Mouse (Mus musculus): ENCODE results near the gene Moxd1.

Moxd1 gene

DNA sequence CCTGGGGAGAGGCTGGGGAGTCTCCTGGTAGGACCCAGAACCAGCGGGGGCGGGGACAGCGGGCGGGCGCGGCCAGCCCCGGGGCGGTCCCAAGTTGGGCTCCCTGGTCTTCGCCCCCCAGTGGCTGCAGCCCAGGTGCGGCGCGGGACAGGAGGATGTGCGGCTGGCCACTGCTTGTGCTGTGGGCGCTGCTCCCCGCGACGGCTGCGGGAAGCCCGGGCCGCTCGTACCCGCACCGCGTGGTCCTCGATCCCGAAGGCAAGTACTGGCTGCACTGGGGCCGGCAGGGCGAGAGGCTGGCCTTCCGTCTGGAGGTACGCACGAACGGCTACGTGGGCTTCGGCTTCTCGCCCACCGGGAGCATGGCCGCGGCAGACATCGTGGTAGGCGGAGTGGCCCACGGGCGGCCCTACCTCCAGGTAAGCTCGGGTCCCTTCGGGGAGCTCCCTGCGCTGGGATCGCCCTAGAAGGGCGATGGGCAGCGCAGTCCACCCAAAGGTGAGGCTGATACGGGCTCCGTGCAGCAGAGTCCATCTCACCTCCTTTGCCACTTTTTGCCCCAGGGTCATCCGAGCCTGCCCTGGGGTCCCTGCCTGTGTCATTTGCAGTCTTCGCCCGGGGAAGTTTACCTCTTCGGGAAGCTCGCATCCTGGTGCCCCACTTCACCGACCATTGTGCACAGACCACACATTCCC lies at the start of gene Moxd1:
Moxd1 (plus strand) TSS at position 69 of the 695 bp plus-strand sequence.
- DNase-seq (ENCODE audit: low read depth, low spot score): peak; percentile 31

DNA sequence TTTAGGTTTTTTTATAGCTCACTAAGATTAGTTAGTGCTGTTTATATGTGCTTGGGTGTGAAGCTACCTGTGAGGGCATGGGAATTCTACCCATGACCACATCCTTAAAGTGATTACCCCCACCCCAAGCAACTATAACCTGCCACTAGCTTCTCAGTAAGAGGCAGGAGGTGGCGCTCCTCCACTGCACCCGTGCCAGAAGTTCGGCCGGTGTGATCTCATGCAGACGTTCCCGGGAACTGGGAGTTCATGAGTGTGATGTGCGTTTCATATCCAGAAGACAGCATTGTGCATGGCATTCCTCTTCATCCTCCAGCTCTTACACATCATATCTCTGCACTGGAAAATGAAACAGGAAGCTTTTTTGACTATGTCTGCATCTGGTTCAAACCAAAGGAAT lies 32.9 kb upstream of the Moxd1 start:
- no peak for DNase-seq (ENCODE audit: low read depth, low spot score)

DNA sequence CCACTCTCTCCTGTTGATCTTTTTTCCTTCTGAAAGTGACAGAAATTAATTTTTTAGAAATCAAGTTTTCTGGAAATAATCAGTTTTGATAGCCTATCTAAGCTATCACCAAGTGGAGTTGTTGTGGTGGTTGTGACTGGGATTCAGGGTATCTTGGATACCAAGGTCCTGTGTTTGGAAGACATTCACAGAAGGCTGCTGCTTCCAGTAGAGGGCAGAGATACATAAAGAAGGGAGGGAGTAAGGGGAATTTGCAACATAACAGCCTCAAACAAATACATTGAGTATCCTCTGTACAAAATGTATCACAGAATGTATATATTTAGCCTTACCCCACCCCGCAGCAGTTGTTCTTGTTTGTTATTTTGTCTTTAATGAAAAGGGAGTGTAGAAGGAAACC lies 31.3 kb upstream of the Moxd1 start:
- DNase-seq (ENCODE audit: low read depth, low spot score): peak; percentile 12

DNA sequence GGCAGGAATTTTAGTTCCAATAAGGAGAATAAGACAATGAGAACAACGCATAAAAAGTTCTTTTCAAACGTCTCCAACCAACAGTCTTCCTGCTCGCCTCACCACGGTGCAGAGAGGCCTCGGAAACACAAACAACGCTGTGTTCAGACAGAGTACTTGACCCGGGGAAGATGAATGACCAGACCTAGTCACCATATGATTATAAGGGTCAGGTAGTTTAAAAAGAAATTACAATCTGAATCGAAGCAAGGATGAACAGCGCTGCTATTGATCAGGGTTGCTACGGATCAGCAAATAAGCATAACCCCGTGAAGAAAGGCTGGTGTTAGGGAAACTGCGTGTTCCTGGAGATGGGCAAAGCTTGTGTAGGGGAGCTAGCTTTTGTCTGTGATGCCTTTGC lies 24.0 kb upstream of the Moxd1 start:
- DNase-seq (ENCODE audit: low read depth, low spot score): no peak

DNA sequence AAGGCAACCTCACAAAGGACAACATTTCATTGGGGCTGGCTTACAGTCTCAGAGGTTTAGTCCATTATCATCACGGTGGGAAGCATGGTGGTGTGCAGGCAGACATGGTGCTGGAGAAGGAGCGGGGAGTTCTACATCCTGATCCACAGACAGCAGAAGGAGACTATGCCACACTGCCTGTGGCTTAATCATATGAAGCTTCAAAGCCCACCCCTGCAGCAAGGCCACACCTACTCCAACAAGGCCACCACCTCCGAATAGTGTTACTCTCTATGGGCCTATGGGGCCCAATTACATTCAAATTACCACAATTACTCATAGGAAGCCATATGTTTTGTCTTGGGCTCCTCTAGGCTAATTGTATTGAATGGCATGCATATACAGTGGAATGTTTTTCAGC lies 23.2 kb upstream of the Moxd1 start:
- no peak for DNase-seq (ENCODE audit: low read depth, low spot score)

DNA sequence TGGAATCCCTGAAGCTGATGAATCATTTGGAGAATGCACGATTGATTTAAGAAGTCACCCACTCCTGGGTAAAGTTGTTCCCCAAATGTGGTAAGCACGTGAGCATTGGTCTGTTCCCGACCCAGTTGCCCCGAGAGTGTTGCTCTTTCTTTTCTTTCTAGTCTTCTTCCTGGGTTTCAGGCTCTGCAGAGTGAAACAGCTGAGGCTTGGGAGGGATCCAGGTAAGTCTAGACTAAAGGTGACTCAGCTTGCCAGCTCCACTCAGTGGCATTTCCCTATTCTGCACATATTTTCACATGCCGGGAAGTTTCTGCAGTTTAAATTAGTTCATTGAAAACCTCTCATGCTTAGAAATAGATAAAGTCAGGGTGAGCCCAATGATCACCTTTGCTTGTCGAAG lies 13.2 kb upstream of the Moxd1 start:
- DNase-seq (ENCODE audit: low read depth, low spot score): no peak

DNA sequence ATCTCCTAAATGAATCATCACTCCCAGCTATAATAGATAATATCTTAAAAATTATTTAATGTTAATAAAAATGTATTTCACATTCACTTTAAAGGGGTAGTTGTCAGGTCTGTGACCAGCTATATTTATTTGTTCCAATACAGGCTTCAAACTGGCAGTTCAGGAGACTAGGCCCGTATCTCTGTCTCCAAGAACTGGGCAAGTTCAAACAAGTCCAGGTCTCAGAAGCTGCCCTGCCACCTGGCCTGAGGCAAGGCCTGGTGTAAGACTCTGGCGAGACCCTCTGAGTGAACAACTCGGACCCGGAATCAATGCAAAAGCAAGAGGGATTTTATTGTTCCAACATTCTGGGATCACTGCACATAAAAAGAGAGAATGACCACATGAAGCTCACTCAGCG lies 10.0 kb upstream of the Moxd1 start:
- no peak for DNase-seq (ENCODE audit: low read depth, low spot score)

DNA sequence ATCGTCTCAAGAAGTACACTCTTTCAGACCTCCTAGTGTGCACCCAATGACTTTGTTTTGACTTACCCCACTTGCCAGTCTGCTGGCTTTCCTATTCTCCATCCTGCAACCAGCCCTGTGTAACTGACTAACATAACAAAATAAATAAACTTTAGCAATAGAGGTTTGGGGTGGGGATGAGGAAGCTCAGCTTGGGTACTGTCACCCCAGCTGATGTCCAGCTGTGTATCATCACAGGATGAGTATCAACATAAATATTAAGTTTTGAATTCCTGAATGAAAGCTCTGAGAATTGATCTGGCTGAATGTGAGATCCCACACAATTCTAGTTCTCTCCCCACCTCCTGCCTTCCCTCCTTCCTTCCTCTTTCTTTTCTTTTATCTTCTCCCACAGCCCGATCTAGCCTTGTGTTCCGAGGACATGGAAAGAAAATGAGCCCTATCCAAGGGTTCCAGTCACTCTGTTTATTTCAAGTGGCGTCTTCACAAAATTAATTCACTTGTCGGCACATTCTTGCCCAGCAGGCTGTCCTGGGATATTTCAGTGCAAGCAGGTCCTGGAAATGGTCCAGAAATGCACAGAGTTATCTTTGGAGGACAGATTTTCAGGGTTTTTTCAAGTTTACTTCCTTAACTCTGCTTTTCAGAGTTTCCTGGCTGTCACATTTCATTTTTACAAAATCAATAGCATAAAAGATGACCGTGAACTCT lies 5.6 kb upstream of the Moxd1 start:
- no peak for DNase-seq (ENCODE audit: low read depth, low spot score)

DNA sequence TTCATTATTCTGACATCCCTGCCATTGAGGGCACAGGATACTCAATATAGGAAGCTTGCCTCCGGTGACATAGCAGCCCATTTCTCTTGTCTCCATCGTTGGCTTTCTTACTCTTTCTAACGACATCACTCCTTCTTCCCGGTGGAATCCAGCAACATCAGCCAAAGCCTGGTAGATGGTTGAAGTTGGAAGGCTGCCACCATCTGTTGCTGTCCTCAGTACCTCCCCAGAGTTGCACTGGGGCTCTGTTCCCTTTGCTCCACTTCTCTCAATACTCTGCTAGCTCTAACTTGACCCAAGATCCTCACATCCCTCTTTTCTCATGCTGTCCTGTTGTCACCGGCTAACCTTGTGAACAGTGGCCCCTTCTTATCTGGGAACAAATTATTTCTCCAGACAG lies 2.4 kb upstream of the Moxd1 start:
- no peak for DNase-seq (ENCODE audit: low read depth, low spot score)

DNA sequence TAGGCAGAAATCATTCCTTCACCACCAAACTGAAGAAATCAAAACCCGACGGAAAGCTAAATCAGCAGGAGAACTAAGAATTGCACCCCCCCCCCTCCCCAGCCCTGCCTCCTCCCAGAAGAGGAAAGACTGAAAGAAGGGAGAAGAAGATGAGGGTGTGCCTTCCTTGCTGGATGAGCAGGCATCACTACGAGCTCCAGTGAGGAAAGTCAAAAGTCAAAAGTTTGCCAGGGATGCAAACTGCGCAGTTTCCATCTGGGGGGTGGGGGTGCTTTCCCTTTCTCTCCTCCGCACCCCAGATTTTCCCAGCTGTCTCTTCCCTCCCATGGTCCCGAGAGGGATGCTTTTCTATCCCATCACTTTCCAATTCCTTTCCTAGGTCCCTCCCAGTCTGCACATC lies 406 bp upstream of the Moxd1 start:
- DNase-seq (ENCODE audit: low read depth, low spot score): no peak

DNA sequence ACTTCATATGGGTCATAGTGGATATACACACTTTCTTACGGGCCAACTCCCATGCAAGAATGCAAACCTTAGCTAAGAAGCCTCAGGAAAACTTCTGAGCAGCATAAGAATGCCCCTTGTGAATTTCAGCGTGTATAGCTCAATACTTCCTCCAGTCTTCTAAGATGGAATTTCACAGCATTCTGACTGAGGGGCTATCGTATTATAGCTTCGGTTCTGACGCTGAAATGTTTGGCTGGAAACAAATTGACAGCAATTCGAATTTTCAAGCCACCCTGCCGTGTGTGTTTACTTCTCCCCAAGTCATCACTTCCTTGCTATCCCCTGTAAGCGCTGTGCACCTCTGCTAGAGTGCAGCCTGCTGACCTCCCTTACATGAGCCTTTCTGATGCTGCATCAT lies 1.3 kb downstream of the Moxd1 start:
- no peak for DNase-seq (ENCODE audit: low read depth, low spot score)

DNA sequence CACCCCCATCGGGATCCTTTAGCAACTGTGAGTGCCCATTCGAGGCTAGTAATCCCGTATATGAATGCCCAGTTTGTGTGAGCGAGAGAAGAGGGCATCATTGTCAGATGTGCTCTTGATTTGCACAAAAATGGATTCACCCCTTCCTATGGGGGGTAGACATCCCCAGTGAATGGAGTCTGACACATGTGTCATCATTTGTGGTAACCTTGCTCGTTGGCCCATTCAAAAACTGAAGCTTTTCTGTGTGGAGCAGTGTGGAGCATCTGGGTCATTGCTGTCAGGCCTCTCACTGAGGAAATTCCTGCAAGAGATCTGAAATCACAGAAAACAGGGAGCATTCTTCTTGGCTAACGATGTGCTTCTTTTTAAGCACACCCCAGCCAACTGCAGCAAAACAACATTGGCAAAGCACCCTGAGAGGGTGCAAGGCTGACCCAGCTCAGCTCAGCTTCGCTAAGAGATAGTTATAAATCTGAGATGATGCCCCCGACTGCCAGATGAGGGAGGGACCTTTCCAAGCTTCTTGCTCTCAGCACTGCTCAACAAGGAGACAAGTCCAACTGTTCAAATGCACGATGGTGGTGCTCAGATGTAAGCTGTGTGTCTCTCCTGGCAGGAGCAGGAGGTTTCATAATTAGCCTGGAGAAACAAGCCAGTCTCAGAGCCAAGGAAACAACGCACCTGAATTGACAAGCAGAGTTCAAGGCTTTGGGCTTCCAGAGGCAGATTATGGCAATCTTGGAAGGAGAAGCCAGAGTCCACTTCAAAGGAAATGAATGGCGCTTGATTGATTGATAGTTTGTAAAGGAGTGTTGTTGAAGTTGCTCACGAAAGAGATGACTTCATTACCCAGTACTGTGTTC lies 5.2 kb downstream of the Moxd1 start:
- DNase-seq (ENCODE audit: low read depth, low spot score): no peak

DNA sequence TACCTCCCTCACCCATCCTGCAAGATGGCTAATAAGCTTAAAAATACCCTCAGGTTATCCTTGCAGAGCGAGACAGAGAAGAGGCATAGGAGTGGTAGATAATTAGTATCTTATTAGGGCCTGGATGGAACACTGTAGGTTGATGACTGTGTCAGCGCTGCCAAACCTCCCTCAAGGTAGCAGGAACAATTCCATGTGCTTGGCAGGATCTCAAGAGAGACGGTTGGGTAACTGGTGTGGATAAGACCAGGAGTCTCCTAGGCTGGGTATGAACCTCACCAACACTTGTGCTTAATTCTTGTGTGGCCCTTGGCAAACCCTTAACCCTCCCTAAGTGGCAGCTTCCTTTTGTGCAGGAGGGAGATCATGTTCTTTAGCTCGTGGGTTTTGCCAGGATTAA lies 9.0 kb downstream of the Moxd1 start:
- no peak for DNase-seq (ENCODE audit: low read depth, low spot score)

DNA sequence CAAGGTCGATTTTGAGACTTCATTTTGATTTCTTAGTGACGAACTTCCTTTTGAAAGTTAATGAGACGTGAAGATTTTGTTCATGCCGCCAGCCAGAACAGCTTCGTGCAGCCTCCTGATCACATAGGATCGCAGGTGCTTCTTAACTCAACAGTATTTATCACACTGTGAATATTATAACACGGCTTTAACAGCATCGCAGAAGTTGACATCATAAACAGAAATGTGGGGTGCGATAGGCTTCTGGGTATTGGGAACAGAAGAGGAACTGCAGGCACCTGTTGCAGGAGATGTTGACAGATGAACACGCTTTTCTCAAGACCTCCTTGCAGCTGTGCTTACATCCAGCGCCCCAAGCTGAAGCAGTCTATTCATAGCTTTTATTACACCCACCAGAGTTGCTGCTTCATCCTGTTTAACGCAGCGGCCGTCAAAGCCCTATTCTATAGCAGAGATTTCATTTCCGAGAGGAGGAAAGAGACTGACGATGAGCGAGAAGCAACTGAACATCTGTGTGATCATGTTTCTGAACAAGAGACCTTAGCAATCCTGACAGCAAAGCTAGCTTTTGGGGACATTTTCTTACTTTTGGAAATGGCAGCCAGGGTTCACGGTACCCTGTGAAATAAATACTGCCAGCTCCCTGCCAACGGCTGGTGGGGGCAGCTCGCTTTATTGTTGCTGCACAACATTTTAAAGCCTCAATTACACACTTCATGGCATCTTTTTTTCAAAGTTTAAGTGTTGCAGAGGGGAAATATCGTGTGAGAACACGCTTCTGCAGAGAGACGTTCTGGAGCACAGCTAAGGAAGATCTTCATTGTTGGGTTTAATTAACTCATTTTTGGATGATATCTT lies 12.3 kb downstream of the Moxd1 start:
- DNase-seq (ENCODE audit: low read depth, low spot score): no peak

DNA sequence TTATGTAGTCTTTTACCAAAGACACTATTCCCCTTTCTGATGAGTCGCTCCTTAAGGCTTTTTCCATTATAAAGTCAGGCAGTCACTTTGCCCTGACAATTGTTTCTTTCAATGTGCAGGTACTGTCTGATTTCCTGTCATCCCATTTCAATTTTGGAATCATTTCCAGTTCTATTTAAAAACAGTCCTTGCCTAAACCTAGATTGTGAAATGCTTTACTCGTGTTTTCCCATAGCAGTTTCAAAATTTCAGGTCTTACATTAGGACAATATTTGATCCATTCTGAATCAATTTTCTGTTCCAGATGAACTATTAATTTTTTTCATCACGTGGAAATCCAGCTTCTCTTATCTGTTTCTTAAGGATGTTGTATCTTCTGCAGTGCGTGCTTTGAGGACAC lies 23.5 kb downstream of the Moxd1 start:
- no peak for DNase-seq (ENCODE audit: low read depth, low spot score)

DNA sequence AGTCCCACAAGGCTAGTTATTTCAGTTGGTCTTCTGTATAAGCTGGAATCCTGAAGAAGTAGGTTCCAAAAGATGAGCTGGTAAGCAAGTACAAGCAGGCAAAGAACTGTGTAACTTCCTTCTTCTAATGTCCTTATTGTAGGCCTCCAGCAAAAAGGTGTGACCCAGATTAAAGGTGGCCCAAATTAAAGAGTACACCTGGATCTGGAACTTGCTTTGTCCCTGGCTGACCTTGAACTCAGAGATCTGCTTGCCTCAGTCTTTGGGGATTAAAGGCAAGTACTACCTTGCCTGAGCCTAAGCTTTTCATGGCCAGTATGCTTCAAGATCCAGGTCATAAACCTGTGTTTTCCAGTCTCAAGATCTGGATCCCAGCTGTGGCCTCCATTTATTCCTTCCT lies 24.8 kb downstream of the Moxd1 start:
- DNase-seq (ENCODE audit: low read depth, low spot score): no peak

DNA sequence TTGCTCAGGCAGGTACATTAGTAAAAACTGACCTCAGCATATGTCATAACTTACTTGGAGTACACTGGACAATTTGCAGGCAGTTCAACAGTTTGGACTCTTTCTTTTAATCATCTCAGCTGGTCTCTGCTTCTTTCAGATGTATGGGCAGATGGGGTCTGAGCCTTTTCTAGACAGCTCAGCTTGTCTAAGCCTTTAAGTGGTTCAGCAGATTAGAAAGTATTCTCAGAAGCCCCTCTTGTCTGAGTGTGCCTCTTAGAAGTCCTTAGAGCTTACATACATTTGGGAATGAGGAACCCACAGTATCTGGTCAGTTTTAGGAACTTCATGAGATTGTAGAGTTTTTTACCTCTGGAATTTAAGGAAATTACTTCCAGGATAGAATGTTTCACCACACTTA lies 28.3 kb downstream of the Moxd1 start:
- no peak for DNase-seq (ENCODE audit: low read depth, low spot score)

DNA sequence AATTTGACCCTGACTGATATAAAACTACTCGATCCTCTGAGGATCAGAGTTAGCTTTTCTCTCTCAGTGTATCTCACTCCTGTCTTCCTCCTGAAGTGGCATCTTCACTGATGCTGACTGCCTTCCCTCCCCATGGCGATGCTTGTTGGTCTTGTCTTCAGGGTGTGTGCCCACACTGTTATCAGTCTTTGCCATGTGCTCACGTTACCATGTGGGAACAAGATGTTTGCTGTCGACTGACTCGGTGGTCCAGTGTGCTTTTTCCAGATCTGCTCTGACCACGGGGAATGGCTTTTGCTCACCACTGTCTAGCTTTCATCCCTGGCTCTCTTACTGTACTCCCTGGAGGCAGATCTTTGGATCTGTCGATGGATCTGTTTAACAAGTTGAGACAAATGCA lies 34.8 kb downstream of the Moxd1 start:
- DNase-seq (ENCODE audit: low read depth, low spot score): no peak

DNA sequence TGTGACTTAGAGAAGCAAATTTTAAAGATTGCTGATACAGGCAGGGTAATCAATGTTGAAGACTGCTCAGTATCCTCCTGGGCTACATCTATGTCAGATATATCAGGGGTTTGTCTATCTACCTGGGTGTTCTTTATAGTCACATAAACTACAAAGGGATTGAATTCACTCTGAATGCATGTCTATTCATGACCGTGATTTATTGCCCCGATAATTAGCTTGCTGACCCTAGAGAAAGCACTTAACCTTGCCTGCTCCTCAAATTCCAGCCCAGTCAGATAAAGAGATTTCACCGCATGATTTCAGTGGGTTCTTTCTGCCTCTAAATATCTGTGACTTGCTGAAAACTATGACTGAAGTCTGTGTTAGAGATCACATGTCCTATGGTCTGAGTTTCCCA lies 35.6 kb downstream of the Moxd1 start:
- no peak for DNase-seq (ENCODE audit: low read depth, low spot score)

DNA sequence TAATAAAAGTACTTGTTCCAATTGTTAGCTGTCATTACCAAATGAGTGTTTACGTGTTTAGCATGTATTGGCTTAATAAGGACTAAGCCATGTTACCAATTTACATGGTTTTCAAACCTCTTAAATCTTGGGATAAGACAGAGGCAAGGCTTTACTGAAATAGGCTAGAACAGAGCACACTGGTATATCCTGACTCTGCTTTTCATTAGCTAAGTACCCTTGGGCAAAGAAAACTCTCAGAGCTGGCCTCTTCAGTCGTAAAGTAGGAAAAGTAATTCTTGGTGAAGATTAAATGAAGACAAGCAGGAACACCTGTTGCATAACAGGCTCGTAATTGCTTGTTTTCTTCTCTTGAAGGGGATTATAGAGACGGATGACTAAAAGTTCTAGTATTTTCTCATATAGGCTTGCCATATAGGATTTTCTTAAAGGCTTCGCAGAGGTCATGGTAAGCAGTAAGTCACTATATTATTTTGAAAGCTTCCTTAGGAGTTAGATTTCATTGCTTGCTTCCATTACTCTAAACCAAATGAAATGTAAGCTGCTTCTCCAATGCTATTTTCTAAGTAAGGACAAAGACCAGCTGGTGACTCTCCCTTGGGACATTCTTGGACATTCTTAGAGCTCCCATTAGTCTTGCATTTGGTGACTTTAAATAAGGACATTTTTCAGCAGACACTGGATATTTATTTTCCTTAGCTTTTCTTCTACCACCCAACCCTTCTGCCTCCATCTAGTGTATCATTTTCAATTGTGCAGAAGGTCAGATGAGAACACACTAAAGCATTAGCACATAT lies 36.7 kb downstream of the Moxd1 start:
- DNase-seq (ENCODE audit: low read depth, low spot score): no peak

DNA sequence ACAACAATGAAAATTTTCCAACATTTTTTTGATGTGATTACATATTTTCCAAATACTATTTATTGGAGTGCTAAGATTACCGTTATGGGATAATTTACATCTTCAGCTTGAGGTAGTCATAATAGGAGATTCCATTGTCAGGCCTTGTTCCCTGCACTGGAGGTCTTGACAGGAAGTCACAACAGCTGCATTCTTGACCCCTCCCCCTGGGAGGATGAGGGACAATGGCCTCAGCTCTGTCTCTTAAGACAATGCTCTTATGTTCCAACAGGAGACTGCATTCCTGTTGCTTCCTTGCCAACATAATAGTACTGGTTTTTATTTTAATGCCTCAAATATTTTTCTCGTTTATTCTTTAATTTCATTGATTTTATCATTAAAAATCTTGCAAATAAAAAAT lies 44.2 kb downstream of the Moxd1 start:
- no peak for DNase-seq (ENCODE audit: low read depth, low spot score)

Data from ES-CJ7 (cell line).